Mouse (Mus musculus): Measurements from ENCODE around the gene Myo18a. TPM values are rescaled to one million over a fixed set of nuclear protein-coding genes. Genes with fewer than 3 reads are reported as not detected.
A peak's percentile ranks its signal among the peaks of the same experiment; 100 is the strongest.
"Not testable (repeated sequence)": the region's sequence is repeated elsewhere in the genome, so short reads cannot be mapped to it uniquely, and the experiment has no call there.

Gene Myo18a
- polyA plus RNA-seq, 2 experiments, result 42.9 to 43.5 TPM

GRCm38 (mm10) chr11:77725183-77725582 is 37.9 kb upstream of the Myo18a start, which contains the start of gene Cryba1:
Gene Cryba1, minus strand, starts transcription at chr11:77725283.
- WGBS, result 59% methylated on average over 7 of the region's 7 CpGs
- no peak for TF ChIP-seq POLR2A (IDR thresholded peaks at IDR 0.05; ENCODE audit: borderline replicate concordance, extremely low read depth, insufficient read depth, insufficient read length)
- Histone ChIP-seq H3K9ac (ENCODE audit: low read depth, low read length, severe bottlenecking) (no peak within 1 kb of the TSS), H3K4me3 (replicated peaks; ENCODE audit: low read length) (no peak within 1 kb of the TSS), H3K27me3 (ENCODE audit: control insufficient read depth, insufficient read depth, low read length) (no peaks in the 10 kb centered on the region), H3K27ac (replicated peaks; ENCODE audit: low read depth, low read length) (no peak within 1 kb of the TSS), H3K4me1 (ENCODE audit: control insufficient read depth, insufficient read depth, low read length) (no peaks in the 10 kb centered on the region), H3K4me2 (replicated peaks; ENCODE audit: low read depth, low read length, severe bottlenecking) (no peak within 1 kb of the TSS), H3K36me3 (ENCODE audit: control insufficient read depth, insufficient read depth, low read length) (no peaks in the 10 kb centered on the region), H3K9me3 (ENCODE audit: control insufficient read depth, low read length) (no peaks in the 10 kb centered on the region)
- no peak for ATAC-seq (ENCODE audit: low FRiP score, low read depth)
- DNase-seq (ENCODE audit: low spot score), result no peak

- Histone ChIP-seq H3K4me1 (ENCODE audit: control insufficient read depth, insufficient read depth, low read length) (no peaks in the 10 kb centered on the region), H3K4me3 (replicated peaks; ENCODE audit: low read length) (no peak overlapping the region), H3K9me3 (ENCODE audit: control insufficient read depth, low read length) (no peaks in the 10 kb centered on the region), H3K27me3 (ENCODE audit: control insufficient read depth, insufficient read depth, low read length) (no peaks in the 10 kb centered on the region), H3K27ac (replicated peaks; ENCODE audit: low read depth, low read length) (no peak overlapping the region), H3K36me3 (ENCODE audit: control insufficient read depth, insufficient read depth, low read length) (no peaks in the 10 kb centered on the region), H3K4me2 (replicated peaks; ENCODE audit: low read depth, low read length, severe bottlenecking) (no peak overlapping the region), H3K9ac (ENCODE audit: low read depth, low read length, severe bottlenecking) (no peak overlapping the region)
- no peak for TF ChIP-seq POLR2A (IDR thresholded peaks at IDR 0.05; ENCODE audit: borderline replicate concordance, extremely low read depth, insufficient read depth, insufficient read length)
- DNase-seq (ENCODE audit: low spot score) (no peak), ATAC-seq (ENCODE audit: low FRiP score, low read depth) (no peak)
- 68% methylated on average over 2 of the region's 2 CpGs for WGBS
Measured at GRCm38 (mm10) chr11:77728587-77728986, 34.5 kb upstream of the Myo18a start.

- peak; percentile 84 for DNase-seq (ENCODE audit: low spot score)
- Histone ChIP-seq H3K9ac (ENCODE audit: low read depth, low read length, severe bottlenecking) (no peak overlapping the region), H3K27ac (replicated peaks; ENCODE audit: low read depth, low read length) (no peak overlapping the region), H3K4me1 (ENCODE audit: control insufficient read depth, insufficient read depth, low read length) (no peaks in the 10 kb centered on the region), H3K9me3 (ENCODE audit: control insufficient read depth, low read length) (no peaks in the 10 kb centered on the region), H3K27me3 (ENCODE audit: control insufficient read depth, insufficient read depth, low read length) (no peaks in the 10 kb centered on the region), H3K4me2 (replicated peaks; ENCODE audit: low read depth, low read length, severe bottlenecking) (no peak overlapping the region), H3K36me3 (ENCODE audit: control insufficient read depth, insufficient read depth, low read length) (no peaks in the 10 kb centered on the region), H3K4me3 (replicated peaks; ENCODE audit: low read length) (no peak overlapping the region)
- WGBS, result 3% methylated on average over 6 of the region's 6 CpGs
- ATAC-seq (ENCODE audit: low FRiP score, low read depth), result no peak
- no peak for TF ChIP-seq POLR2A (IDR thresholded peaks at IDR 0.05; ENCODE audit: borderline replicate concordance, extremely low read depth, insufficient read depth, insufficient read length)
Measured at GRCm38 (mm10) chr11:77737289-77737688, 25.8 kb upstream of the Myo18a start.

- H3K4me2 ChIP-seq (replicated peaks; ENCODE audit: low read depth, low read length, severe bottlenecking), result no peak overlapping the region
- no peak for TF ChIP-seq POLR2A (IDR thresholded peaks at IDR 0.05; ENCODE audit: borderline replicate concordance, extremely low read depth, insufficient read depth, insufficient read length)
- no peak overlapping the region for H3K4me3 ChIP-seq (replicated peaks; ENCODE audit: low read length)
- no peak for DNase-seq (ENCODE audit: low spot score)
- H3K27me3 ChIP-seq (ENCODE audit: control insufficient read depth, insufficient read depth, low read length), result no peaks in the 10 kb centered on the region
- no peaks in the 10 kb centered on the region for H3K9me3 ChIP-seq (ENCODE audit: control insufficient read depth, low read length)
- H3K27ac ChIP-seq (replicated peaks; ENCODE audit: low read depth, low read length), result no peak overlapping the region
- ATAC-seq (ENCODE audit: low FRiP score, low read depth), result no peak
- WGBS, result 48% methylated on average over 7 of the region's 7 CpGs
- no peaks in the 10 kb centered on the region for H3K4me1 ChIP-seq (ENCODE audit: control insufficient read depth, insufficient read depth, low read length)
- H3K9ac ChIP-seq (ENCODE audit: low read depth, low read length, severe bottlenecking), result no peak overlapping the region
- H3K36me3 ChIP-seq (ENCODE audit: control insufficient read depth, insufficient read depth, low read length), result no peaks in the 10 kb centered on the region
Measured at GRCm38 (mm10) chr11:77738555-77738954, 24.5 kb upstream of the Myo18a start.

DNA sequence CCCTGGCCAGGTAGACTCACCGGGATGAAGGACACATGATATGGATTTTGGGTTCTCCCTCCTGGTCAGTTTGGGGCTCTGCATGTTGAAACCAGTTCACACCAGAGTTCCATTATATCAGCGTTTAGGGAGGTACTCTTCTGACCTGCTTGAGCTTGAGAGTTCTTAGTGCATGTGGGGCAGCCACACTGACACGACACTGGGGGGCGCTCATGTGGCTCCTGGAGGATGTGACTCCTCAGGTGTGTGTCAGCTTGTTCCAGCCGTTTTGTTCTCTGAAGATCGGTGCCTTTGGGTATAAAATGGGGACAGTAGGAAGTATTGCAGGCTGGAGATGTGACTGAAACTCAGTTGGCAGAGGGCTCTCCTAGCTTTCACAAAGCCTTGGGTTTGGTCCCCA is 19.1 kb upstream of the Myo18a start:
- H3K4me1 ChIP-seq (ENCODE audit: control insufficient read depth, insufficient read depth, low read length), result no peaks in the 10 kb centered on the region
- H3K27me3 ChIP-seq (ENCODE audit: control insufficient read depth, insufficient read depth, low read length), result no peaks in the 10 kb centered on the region
- H3K4me3 ChIP-seq (replicated peaks; ENCODE audit: low read length), result no peak overlapping the region
- no peak for ATAC-seq (ENCODE audit: low FRiP score, low read depth)
- TF ChIP-seq POLR2A (IDR thresholded peaks at IDR 0.05; ENCODE audit: borderline replicate concordance, extremely low read depth, insufficient read depth, insufficient read length), result no peak
- H3K9ac ChIP-seq (ENCODE audit: low read depth, low read length, severe bottlenecking), result no peak overlapping the region
- H3K36me3 ChIP-seq (ENCODE audit: control insufficient read depth, insufficient read depth, low read length), result no peaks in the 10 kb centered on the region
- WGBS, result 32% methylated on average over 6 of the region's 6 CpGs
- no peak overlapping the region for H3K27ac ChIP-seq (replicated peaks; ENCODE audit: low read depth, low read length)
- no peaks in the 10 kb centered on the region for H3K9me3 ChIP-seq (ENCODE audit: control insufficient read depth, low read length)
- no peak overlapping the region for H3K4me2 ChIP-seq (replicated peaks; ENCODE audit: low read depth, low read length, severe bottlenecking)
- no peak for DNase-seq (ENCODE audit: low spot score)

DNA sequence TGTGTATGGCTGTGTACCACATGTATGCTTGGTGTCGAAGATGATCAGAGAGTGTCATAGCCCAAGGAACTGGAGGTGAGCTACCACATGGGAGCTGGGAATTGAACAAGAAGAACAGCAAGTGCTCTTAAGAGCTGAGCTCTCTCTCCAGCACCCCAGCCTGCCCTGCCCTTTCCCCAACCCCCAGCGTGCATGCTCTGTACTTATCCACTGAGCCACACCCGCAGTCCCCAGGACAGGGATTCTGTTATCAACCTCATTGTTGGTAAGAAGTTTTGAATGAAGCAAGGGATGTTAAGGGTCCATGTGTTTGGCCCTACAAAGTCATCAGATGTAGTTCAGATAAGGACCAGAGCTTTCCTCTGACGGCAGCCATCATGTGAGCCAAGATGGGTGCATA is 16.4 kb upstream of the Myo18a start:
- DNase-seq (ENCODE audit: low spot score) (no peak), ATAC-seq (ENCODE audit: low FRiP score, low read depth) (no peak)
- Histone ChIP-seq H3K27me3 (ENCODE audit: control insufficient read depth, insufficient read depth, low read length) (no peaks in the 10 kb centered on the region), H3K27ac (replicated peaks; ENCODE audit: low read depth, low read length) (no peak overlapping the region), H3K36me3 (ENCODE audit: control insufficient read depth, insufficient read depth, low read length) (no peaks in the 10 kb centered on the region), H3K4me3 (replicated peaks; ENCODE audit: low read length) (no peak overlapping the region), H3K4me2 (replicated peaks; ENCODE audit: low read depth, low read length, severe bottlenecking) (no peak overlapping the region), H3K9ac (ENCODE audit: low read depth, low read length, severe bottlenecking) (no peak overlapping the region), H3K9me3 (ENCODE audit: control insufficient read depth, low read length) (no peaks in the 10 kb centered on the region), H3K4me1 (ENCODE audit: control insufficient read depth, insufficient read depth, low read length) (no peaks in the 10 kb centered on the region)
- TF ChIP-seq POLR2A (IDR thresholded peaks at IDR 0.05; ENCODE audit: borderline replicate concordance, extremely low read depth, insufficient read depth, insufficient read length), result no peak
- WGBS, result 88% methylated on average over 4 of the region's 4 CpGs

DNA sequence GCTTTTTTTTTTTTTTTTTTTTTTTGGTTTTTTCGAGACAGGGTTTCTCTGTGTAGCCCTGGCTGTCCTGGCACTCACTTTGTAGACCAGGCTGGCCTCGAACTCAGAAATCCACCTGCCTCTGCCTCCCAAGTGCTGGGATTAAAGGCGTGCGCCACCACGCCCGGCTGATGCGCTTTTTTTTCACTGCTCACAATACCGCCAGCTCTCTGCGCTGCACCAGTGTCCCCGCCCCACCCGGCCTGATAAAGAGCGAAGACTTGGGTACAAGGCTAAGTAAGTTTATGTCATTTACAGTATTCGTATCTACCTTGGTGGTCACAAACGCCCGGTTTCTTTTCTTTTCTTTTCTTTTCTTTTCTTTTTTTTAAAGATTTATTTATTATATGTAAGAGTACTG is 15.9 kb upstream of the Myo18a start:
- H3K27me3 ChIP-seq (ENCODE audit: control insufficient read depth, insufficient read depth, low read length); H3K4me1 ChIP-seq (ENCODE audit: control insufficient read depth, insufficient read depth, low read length); DNase-seq (ENCODE audit: low spot score); ATAC-seq (ENCODE audit: low FRiP score, low read depth); H3K27ac ChIP-seq (replicated peaks; ENCODE audit: low read depth, low read length); H3K36me3 ChIP-seq (ENCODE audit: control insufficient read depth, insufficient read depth, low read length); H3K4me3 ChIP-seq (replicated peaks; ENCODE audit: low read length); H3K9ac ChIP-seq (ENCODE audit: low read depth, low read length, severe bottlenecking); H3K4me2 ChIP-seq (replicated peaks; ENCODE audit: low read depth, low read length, severe bottlenecking); H3K9me3 ChIP-seq (ENCODE audit: control insufficient read depth, low read length): not testable (repeated sequence)
- WGBS, result 95% methylated on average over 13 of the region's 15 CpGs
